Mouse (Mus musculus) yolk sac, embryonic 10.5 days (tissue): ENCODE data around the gene Meis1.

Source experiments
- DNase-seq: peaks from one replicate; pipeline ENCODE4 v3.0.0-alpha.2; 2017; ENCODE audit warnings: low spot score

Gene Meis1

GRCm38 (mm10) chr11:18990244-18990677 is 28.5 kb downstream of the Meis1 start:
- no peak for DNase-seq

DNA sequence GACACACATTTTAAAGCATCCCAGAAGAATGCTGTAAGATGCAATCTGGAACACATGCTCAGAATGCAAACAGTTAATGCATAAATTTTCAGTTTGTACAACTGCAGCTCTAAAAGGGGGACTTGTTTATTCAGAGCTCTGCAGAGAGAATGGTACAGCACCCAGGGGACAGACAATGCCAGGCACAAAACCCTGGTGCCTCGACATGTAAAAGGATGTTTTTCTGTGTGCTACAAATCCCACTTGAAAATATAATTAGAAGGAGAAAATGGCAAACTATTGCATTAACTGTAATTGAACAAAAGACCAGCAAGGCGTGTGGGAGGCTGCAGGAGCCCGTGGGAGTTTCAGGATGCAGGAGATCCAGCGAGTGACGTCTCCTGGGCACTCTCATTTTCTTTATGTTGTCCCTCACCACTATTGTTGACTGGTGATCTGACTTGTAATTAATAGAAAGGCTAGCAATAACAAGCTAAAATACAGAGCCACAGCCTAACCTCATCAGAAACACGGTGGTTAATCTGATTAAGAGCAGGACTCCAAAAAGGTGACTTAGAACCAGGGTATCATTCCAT is 29.0 kb downstream of the Meis1 start:
- no peak for DNase-seq

GRCm38 (mm10) chr11:18988637-18989263 is 30.0 kb downstream of the Meis1 start:
- DNase-seq, result no peak

GRCm38 (mm10) chr11:18983813-18984212 is 35.0 kb downstream of the Meis1 start:
- DNase-seq, result no peak

GRCm38 (mm10) chr11:18983294-18983693 is 35.5 kb downstream of the Meis1 start:
- DNase-seq, result no peak

DNA sequence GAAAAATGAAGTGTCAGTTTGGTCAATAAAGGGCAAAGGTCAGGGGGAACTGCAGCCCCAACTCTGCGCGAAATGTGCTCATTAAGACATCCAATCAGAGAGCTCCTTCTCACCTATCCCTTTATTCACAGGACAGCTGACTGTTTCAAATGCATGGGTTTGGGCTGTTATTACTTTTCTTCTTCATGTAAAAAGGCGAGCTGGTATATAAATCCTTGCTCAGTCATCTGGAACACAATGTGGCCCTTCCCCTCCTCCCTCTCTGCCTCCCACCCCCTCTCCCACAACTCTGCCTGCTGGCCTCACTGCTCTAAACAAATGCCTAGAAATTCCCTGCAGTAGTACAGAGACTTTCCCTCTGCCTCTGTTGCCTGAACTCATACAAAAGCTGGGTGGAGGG is 36.5 kb downstream of the Meis1 start:
- peak; percentile 23 for DNase-seq

GRCm38 (mm10) chr11:18981367-18981766 is 37.4 kb downstream of the Meis1 start:
- DNase-seq, result no peak

DNA sequence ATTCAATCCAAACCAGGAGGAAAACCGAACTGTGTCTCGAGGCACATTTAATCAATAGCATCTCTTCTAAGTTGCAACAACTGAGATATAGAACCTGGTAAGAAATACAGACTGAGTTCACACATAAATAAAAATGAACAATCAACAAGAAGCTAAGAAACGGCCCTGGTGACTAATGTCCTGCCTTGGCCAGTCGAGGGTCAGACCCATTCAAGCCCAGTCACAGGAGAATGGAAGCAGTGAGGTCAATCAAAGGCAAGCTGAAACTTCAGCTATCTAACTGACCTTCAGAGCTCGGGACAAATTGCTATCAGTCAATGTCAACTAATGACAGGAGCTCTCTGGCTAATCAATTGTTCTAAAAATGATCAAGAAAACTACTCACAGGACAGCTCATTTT is 38.2 kb downstream of the Meis1 start:
- DNase-seq, result no peak

GRCm38 (mm10) chr11:18975087-18975486 is 43.7 kb downstream of the Meis1 start:
- no peak for DNase-seq

- DNase-seq, result peak; percentile 38
These were observed 45.0 kb downstream of the Meis1 start for GRCm38 (mm10) chr11:18973808-18974207.

- DNase-seq, result no peak
These were observed 45.8 kb downstream of the Meis1 start for GRCm38 (mm10) chr11:18972968-18973367.

DNA sequence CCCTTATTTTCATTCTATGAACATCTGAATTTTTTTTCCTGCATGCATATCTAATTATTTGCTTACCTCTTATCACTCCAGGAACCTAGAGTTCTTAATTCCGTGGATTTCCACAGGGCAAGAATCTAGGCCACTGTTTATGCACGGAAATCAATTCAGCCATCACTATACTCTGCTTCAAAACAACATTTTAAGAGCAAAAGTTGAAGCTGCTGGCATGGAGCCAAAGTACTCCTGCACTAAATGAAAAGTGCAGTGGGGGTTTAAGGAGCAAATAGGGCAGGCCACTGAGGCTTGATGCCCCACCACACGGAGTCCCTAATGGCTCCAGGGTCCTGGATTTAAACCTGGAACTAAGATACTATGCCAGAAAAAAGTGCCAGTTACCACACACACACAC is 47.2 kb downstream of the Meis1 start:
- no peak for DNase-seq

DNA sequence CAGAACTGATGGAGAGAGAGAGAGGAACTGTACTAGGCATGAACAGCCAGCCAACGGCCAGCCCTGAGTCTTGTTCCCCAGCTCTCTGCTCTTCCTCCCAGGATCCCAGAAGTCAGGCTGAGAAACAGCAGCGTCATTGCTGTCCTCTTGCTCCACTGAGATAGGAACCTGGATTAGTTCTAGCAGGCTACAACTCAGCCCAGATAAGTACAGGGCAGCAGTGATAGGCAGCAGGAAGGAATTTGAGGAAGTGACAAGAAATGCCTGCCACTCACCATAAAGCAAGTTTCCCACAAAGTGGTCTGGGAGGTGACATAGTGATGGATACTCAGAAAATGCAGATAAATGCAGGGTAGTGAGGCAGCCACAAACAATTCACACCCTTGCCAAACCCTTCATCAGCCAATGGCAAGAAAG is 48.9 kb downstream of the Meis1 start:
- no peak for DNase-seq

- no peak for DNase-seq
These were observed 54.4 kb downstream of the Meis1 start for GRCm38 (mm10) chr11:18964418-18964817.

DNA sequence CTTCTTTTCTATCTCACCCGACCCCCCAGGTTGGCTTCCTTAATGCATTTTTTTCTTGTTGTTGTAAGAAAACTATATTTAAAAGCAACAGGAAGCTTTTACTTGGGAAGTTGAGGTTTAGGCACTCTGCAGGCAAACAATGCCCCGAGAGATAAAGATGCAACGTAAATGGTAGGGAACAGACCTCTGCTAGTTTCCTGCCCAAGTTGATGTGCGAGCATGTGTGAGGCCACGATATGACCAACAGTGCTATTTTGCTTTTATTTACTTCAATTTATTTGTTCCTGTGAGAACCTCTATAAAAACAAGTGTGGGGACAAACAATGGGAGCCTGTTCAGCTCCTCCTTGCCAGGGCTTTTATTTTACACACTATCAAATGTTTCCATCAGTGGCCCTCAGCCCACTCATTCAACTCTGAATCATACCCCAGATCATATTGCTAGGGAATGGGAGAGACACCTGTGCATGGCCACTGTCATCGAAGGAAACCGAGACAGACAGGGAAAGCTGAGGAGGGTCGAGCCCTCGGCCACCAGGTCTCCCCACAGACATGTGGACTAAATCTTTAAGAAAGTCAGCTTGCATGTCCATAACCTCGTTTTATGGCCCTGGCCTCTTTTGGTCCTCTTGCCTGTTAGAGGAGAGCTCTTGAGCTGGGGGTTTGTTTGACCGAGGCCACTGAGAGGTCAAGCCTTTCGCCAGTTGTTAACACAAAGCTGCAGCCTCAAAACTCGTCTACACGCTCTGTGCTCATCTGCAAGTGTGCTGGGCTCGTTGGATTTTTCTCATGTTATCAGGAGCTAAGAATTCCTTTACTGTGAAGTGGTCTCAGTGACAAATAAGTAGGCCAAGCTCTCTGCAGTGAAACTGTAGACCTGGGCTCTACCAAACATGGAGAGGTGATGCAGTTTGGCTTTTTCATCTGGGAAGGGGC is 55.3 kb downstream of the Meis1 start:
- peak; percentile 39 for DNase-seq

- DNase-seq, result no peak
These were observed 59.3 kb downstream of the Meis1 start for GRCm38 (mm10) chr11:18959465-18959864.

GRCm38 (mm10) chr11:18957805-18958770 is 60.7 kb downstream of the Meis1 start:
- DNase-seq, result peak; percentile 38

GRCm38 (mm10) chr11:18957097-18957804 is 61.5 kb downstream of the Meis1 start:
- peak; percentile 66 for DNase-seq

- DNase-seq, result no peak
These were observed 62.8 kb downstream of the Meis1 start for GRCm38 (mm10) chr11:18955969-18956368.

DNA sequence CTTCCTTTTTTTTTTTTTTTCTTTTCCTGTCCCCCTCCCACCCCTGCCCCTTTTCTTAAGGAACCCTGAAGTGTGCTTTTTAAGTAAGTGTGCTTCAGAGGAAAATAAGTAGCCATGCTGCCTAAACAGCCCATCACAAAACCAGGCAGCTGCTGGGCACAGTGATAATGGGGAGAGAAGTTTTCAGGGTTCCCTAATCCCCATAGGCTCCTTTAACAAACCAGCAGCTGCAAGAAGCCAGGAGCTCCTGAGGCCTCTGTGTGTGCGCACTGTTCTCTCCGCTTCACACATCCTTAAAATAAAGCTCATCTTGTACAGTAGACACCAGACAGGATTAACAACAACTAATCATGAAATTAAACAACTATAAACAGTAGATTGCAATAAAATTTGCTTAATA is 63.9 kb downstream of the Meis1 start:
- DNase-seq, result no peak

- no peak for DNase-seq
These were observed 64.9 kb downstream of the Meis1 start for GRCm38 (mm10) chr11:18953892-18954291.
